Mouse (Mus musculus) intestine, postnatal 0 days (tissue): ENCODE measurements around the gene Fbxo6. TPM values are rescaled to one million over a fixed set of nuclear protein-coding genes. Genes with fewer than 3 reads are reported as not detected.

Experiments used
- ATAC-seq: fragments of 200-750 bp; cut with Nextera tagmentation; 2 replicates; pipeline ENCODE4 v1.8.0; 2017; ENCODE audit warnings: mild to moderate bottlenecking, moderate TSS enrichment, moderate library complexity
- H3K27ac ChIP-seq: fragments of 300-500 bp; sonication (generic); 2 replicates; pipeline ENCODE4 v1.5.1; 2014; ENCODE audit warnings: mild to moderate bottlenecking, low read depth, low read length, moderate library complexity
- H3K27me3 ChIP-seq: fragments of 300-500 bp; sonication (generic); replicated peaks from 2 replicates; pipeline ENCODE4 v1.6.1; 2014; ENCODE audit warnings: low read length, mixed read lengths; ENCODE audit not compliant: control insufficient read depth, insufficient read depth
- H3K36me3 ChIP-seq: fragments of 300-500 bp; sonication (generic); 2 replicates; pipeline ENCODE4 v1.6.1; 2014; ENCODE audit warnings: mild to moderate bottlenecking, moderate library complexity; ENCODE audit not compliant: control insufficient read depth, insufficient read depth
- H3K4me1 ChIP-seq: fragments of 300-500 bp; sonication (generic); replicated peaks from 2 replicates; pipeline ENCODE4 v1.6.1; 2014; ENCODE audit warnings: antibody characterized with exemption, low read length, mixed read lengths; ENCODE audit not compliant: control insufficient read depth, insufficient read depth
- H3K4me2 ChIP-seq: fragments of 300-500 bp; sonication (generic); replicated peaks from 2 replicates; pipeline ENCODE4 v1.6.1; 2014; ENCODE audit warnings: low read depth, mild to moderate bottlenecking, moderate library complexity
- H3K4me3 ChIP-seq: fragments of 300-500 bp; sonication (generic); 2 replicates; pipeline ENCODE4 v1.5.1; 2014; ENCODE audit warnings: low read depth, low read length
- H3K9ac ChIP-seq: fragments of 300-500 bp; sonication (generic); 2 replicates; pipeline ENCODE4 v1.6.1; 2014; ENCODE audit warnings: mild to moderate bottlenecking, low read depth, low read length
- H3K9me3 ChIP-seq: fragments of 300-500 bp; sonication (generic); 2 replicates; pipeline ENCODE4 v1.6.1; 2016; ENCODE audit warnings: mixed run types; ENCODE audit not compliant: control insufficient read depth
- CTCF ChIP-seq: sonication (generic); IDR thresholded peaks from 2 replicates; pipeline ENCODE4 v1.5.1; 2016; ENCODE audit warnings: low read depth, mild to moderate bottlenecking, control low read depth, antibody characterized with exemption, moderate library complexity
- WGBS: fragments of 180-500 bp; shearing (Covaris S2); extraction: QIAGEN DNeasy Blood & Tissue Kit; methylation state at CpG from one replicate; pipeline ENCODE4 v1.1.7; 2014; 5-methylcytosine and 5-hydroxymethylcytosine counted together
- microRNA-seq: library from miRNA; unstranded; fragments of <30 nt; microRNA quantifications from one replicate; pipeline ENCODE4, GENCODE M21; 2016
- polyA plus RNA-seq: library from polyadenylated mRNA; unstranded; fragments of >200 nt; fragmentation: Nextera tagmentation; extraction: Ambion mirVana; gene quantifications from 2 replicates; pipeline ENCODE4 v1.2.1, GENCODE M21; 2015

Gene Fbxo6
- polyA plus RNA-seq, 1 experiment from 2014 or later = 55.4 TPM

DNA sequence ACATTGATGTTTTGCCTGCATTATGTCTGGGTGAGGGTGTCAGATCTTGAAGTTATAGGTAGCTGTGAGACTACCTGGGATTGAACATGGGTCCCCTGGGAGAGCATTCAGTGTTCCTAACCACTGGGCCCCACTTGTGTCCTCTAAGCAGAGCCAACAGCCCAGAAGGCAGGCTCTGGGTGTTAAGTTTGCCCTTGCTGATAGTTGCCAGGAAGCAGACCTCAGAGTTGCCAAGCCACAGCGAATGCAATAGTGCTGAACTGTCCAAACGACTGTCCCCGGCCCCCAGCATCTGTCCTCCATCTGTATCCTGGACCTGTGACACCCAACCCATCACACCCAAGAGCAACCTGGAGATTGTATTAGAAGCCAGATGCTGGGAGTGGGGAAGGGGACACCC is 53.3 kb downstream of the Fbxo6 start:
- no peaks in the 10 kb centered on the region for H3K4me1 ChIP-seq
- no peak overlapping the region for H3K4me2 ChIP-seq
- no peak for TF ChIP-seq CTCF
- no peaks in the 10 kb centered on the region for H3K36me3 ChIP-seq
- H3K9ac ChIP-seq = no peak overlapping the region
- ATAC-seq = no peak
- 53% methylated on average over 3 of the region's 3 CpGs for WGBS
- no peak overlapping the region for H3K4me3 ChIP-seq
- H3K27me3 ChIP-seq = no peaks in the 10 kb centered on the region
- H3K27ac ChIP-seq = no peak overlapping the region
- no peaks in the 10 kb centered on the region for H3K9me3 ChIP-seq

DNA sequence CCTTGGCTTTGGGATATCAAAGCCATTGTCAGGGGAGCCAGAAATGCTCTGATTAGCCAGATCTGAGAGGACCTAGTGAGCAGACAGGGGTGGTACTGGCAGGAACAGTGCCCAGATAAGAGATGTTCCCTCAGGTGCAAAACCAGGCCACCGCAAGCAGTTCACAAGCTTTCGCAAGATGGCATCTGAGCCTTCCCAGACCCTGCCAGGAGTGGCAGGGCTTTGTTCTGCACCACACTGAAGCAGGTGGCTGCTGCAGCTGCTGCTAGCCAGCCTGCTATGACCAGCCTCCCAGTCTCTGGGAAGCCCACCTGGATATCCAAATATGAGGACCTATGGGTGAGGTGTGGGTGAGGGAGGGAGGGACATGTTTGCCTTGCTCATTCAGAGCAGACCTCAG is 54.0 kb downstream of the Fbxo6 start:
- no peak for ATAC-seq
- Histone ChIP-seq H3K27me3 (no peaks in the 10 kb centered on the region), H3K4me2 (no peak overlapping the region), H3K9ac (no peak overlapping the region), H3K36me3 (no peaks in the 10 kb centered on the region), H3K4me3 (no peak overlapping the region), H3K4me1 (no peaks in the 10 kb centered on the region), H3K9me3 (no peaks in the 10 kb centered on the region), H3K27ac (no peak overlapping the region)
- TF ChIP-seq CTCF = no peak
- 90% methylated on average over 2 of the region's 2 CpGs for WGBS

Small RNA genes within 50 kb of the gene (microRNA-seq; reads per million reads assigned to microRNA genes)
- not detected for gene Mir7022

Other genes with a start within 250 kb of the Fbxo6 start
- gene Mfn2, start 247.4 kb downstream of the Fbxo6 start, polyA plus RNA-seq = 44.2 and 46.9 TPM in 2 replicates
- gene Plod1, start 215.4 kb downstream of the Fbxo6 start, polyA plus RNA-seq = 28.0 and 28.8 TPM in 2 replicates
- 25.7 and 26.3 TPM in 2 replicates for gene 2510039O18Rik, start 211.2 kb downstream of the Fbxo6 start, polyA plus RNA-seq
- not detected in 2 replicates for gene Nppb, start 166.4 kb downstream of the Fbxo6 start, polyA plus RNA-seq
- 1.4 TPM in 2 replicates for gene Nppa, start 151.4 kb downstream of the Fbxo6 start, polyA plus RNA-seq
- gene Clcn6, start 113.3 kb downstream of the Fbxo6 start, polyA plus RNA-seq = 2.5 and 3.1 TPM in 2 replicates
- 11.7 and 12.6 TPM in 2 replicates for gene Mthfr, start 113.1 kb downstream of the Fbxo6 start, polyA plus RNA-seq
- gene Agtrap, start 64.1 kb downstream of the Fbxo6 start, polyA plus RNA-seq = 27.7 and 31.3 TPM in 2 replicates
- gene Mad2l2, start 21.8 kb downstream of the Fbxo6 start, polyA plus RNA-seq = 22.6 and 24.9 TPM in 2 replicates
- 0.03 and 0.05 TPM in 2 replicates for gene Draxin, start 21.4 kb downstream of the Fbxo6 start, polyA plus RNA-seq
- 7.7 and 9.3 TPM in 2 replicates for gene Fbxo44, start 8.3 kb upstream of the Fbxo6 start, polyA plus RNA-seq
- 0.44 and 0.76 TPM in 2 replicates for gene Fbxo2, start 8.5 kb upstream of the Fbxo6 start, polyA plus RNA-seq
- gene Disp3, start 135.8 kb upstream of the Fbxo6 start, polyA plus RNA-seq = 0.03 and 0.04 TPM in 2 replicates